Mouse (Mus musculus): ENCODE measurements at regions not wholly inside any gene's neighbourhood (a gene's known extent, or its start where the extent isn't known, plus 50 kb on each side); places are given as distances from the start of the nearest gene placed in this dataset.

DNA sequence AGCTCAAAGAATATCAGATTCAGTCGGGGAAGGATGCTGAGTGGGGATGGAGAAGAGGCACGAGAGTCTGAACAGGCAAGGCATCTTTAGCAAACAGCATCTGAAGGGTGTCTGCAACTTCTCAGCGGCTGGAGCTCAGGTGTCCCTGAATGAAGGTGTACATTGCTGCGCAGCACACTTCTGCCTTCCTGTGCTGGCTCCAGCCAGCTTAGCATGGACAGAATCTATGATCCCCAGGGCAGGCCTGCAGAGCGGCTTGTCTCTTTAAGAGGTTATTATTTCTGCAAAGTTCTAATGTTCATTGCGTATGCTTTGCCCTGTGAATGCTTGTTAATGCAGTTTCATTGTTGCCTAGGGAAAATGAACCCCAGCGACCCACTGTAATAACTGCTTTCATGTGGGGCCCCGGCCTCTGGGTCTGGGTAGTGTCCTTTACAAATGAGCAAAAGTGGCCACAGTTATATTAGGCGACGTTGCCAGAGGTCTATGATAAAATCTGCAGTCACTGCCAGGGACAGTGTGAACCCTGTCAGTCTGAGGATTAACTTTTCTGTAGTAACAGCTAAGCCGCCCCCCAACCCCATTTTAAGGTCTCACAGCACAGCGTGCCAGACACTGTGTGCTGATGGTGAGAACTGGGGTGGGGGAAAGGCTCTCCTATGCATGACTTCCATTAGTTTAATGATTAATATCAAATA lies 88.3 kb upstream of the Bmper start:
- no peak for DNase-seq

- DNase-seq: no peak
These were observed 86.4 kb upstream of the Bmper start for GRCm38 (mm10) chr9:23136511-23136910.

DNA sequence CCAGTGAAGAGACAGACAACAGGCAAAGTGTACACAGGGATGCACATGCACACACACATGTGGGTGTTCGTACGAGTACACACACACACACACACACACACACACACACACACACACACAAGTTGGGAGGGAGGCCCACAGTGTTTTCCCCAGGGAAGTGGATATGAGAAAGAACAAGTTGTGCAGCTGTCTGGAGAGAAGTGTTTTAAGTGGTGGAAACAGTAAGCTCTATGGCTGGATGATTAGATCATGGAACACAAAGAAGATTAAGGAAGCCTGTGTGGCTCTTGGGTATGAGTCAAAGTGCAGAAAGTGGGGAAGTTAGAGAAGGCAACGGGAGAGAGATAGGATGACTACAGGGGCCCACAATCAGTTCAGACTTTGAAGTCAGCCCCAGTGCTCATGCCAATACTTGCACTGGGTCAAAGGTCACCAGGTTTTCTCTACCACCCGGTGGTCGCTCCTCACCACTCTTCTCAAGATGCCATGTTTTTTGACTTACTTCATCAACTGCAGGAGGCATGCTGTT lies 85.1 kb upstream of the Bmper start:
- no peak for DNase-seq

- DNase-seq: no peak
These were observed 83.2 kb upstream of the Bmper start for GRCm38 (mm10) chr9:23139580-23140162.

- DNase-seq: no peak
These were observed 78.6 kb upstream of the Bmper start for GRCm38 (mm10) chr9:23144281-23144680.

DNA sequence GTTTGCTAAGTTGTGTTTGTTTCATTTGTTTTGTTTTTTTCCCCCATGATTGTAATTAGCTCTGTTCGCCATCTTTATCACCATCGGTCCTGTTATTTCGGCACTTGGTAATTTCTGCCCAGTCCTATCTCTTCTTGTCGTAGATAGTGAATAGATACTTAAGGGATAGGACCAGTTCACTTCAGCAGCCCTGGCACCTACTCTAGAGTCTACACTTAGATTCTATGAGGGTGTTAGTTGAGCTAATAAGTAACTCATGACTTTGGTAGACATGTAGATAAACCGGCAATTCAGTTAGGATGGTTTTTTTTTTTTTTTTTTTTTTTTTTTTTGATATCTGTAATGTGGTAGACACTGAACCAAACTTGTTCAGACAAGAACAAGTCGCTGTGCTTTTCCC lies 72.5 kb upstream of the Bmper start:
- no peak for DNase-seq

GRCm38 (mm10) chr9:23150874-23151273 lies 72.0 kb upstream of the Bmper start:
- DNase-seq: no peak

- no peak for DNase-seq
These were observed 70.9 kb upstream of the Bmper start for GRCm38 (mm10) chr9:23151953-23152490.

DNA sequence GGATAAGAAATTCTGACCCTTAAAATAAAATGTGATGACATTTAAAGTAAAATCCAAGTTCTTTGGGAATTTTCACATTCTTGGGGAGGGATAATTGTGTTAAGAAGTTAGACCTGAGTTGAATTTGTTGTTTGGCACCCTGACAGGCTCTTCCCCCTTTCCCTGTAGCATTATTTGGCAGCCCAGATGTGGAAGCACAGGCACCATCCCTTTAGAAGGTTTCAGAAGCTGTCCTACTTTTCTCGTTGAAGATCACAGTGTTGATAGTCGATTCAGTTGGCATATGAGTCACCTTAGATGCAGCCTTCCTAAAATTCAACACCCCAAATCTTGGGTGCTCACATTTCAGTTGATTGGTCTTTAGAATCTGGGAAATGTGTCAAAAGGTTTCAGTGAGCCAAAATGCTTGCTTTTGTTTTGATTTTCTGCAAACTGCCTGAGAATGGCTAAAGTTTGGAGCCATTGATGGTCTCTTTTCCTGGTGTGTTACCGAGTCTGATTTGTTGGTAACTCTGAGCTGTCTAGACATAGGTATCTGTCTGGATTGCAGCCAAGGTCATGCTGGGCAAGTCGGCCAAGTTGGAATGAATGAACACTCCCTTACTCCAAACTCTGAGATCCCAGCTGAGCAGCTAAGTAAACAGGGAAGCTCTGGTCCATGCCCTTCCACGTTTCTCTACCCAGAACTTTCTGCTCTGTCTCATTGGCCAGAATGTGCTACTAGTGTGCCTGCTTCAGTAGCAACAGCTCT lies 65.9 kb upstream of the Bmper start:
- DNase-seq: no peak

GRCm38 (mm10) chr9:23158499-23158898 lies 64.4 kb upstream of the Bmper start:
- DNase-seq: no peak

DNA sequence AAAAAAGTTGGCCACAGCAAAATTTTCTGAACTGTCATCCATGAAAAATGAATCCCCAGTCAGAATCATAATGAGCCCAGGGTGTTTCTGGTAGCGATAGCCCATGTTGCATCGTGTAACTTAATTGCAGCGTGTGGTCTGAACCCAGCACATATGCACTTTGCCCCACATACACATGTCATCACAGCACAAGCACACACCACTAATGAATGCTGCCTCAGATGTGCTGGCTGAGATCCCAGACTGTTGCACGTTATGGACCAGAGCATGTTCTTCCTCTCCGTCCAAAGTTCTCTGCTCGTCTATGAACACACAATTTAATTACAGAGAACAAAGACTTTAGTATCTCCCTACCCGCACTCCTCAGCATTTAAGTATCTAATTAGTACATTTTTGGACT lies 61.5 kb upstream of the Bmper start:
- DNase-seq: no peak

DNA sequence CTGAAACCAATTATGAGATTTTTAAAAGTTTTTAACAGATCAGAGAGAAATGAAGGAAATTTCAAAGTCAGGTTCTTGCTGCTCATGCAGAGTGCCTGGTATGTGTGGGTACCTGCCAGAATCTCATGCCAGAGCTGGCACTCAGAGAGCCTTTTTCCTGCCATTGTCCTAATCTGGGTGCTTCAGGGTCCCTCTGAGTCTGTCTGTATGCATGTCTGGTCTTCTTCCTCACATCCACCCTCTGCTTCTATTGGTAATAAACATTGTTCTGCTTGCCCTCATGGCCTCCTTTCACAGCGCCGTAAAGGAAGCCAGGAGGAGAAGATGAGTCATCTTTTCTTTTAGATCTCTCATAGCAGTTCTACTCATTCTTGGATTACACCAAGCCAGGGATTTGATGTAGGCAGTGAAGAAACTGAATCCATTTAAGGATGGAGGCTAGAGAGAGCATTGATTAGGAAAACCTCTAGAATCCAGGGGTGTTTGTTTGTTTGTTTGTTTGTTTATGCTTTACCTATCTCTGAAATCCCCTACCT lies 55.8 kb upstream of the Bmper start:
- no peak for DNase-seq

DNA sequence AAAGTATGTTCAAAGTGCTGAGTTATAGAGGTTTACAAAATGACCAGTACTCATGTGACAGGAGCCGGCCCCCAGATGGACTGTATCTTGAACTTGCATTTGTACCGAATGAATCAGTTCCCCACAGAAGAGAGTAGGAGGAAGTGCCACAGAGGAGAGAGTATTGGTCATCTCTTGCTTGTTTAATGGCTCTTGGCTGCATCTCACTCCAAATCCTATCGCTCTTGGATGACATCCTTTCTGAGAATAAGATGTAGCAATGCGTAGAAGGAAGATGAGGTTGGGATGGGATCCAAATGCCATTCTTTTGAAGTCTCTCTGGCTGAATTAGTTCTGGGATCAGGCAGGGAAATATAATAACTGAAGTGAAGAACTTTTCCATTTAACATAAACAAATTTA lies 55.2 kb upstream of the Bmper start:
- DNase-seq: no peak

- no peak for DNase-seq
These were observed 54.7 kb upstream of the Bmper start for GRCm38 (mm10) chr9:23168149-23168548.

DNA sequence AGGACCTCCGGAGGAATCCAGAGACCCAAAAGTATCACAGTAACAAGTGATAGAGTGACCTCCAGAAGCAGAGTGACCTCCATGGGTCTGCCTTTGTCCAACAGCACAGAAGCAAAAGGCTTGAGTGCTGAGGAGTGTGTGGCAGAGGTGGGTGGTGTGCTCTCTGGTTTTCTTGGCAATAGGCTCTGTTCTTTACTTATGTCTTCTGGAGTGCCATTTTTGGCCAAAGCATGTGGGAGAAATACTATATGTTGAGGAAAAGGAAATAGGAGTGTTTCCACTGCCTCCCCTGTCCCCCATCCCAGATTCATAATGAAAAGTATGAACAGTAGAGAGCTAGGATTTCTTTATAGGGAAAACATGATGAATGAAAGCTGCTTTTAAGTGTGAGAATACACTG lies 51.5 kb upstream of the Bmper start:
- DNase-seq: no peak
